In the genomic region with DNA sequence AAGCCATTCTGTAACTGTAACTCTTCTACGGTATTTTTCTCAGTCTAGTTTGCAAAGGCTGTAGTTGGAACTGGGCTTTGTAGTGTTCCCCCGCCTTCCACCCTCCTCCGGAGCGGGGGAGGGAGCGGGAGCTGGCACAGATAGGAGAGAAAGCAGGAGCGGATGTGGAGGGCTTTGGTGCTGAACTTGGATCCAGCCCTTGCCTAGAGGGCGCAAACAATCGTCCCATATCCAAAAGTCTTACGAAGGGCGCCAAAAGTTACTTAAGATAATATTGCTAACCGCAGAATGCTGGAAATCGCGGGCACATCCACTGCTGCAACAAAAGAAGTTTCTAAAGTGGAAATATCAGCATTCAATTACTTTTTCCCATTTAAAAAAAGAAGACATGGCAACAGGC, we compare ENCODE assay signal across 8 mouse cellular contexts. TPM values are rescaled to one million over a fixed set of nuclear protein-coding genes. Genes with fewer than 3 reads are reported as not detected.
DNase-seq lines count a peak whose midpoint lies in the region; ATAC-seq lines count a peak whose summit lies in the region.

No protein-coding gene starts in this region.

- ATAC-seq in embryonic facial prominence, embryonic 12.5 days (ENCODE audit: insufficient number of reproducible peaks, insufficient read depth, low FRiP score, low TSS enrichment): no peak
- no peak for ATAC-seq in heart, embryonic 11.5 days (replicated peaks; ENCODE audit: insufficient number of reproducible peaks, low FRiP score, low TSS enrichment)
- ATAC-seq in kidney, embryonic 14.5 days (ENCODE audit: low FRiP score, low TSS enrichment): no peak
- ATAC-seq in neural tube, embryonic 15.5 days (ENCODE audit: low FRiP score): no peak

- WGBS in embryonic facial prominence, embryonic 12.5 days: under 1% methylated on average over 13 of the region's 13 CpGs
- 0% methylated on average over 13 of the region's 13 CpGs for WGBS in heart, embryonic 11.5 days (ENCODE audit: insufficient replicate concordance)
- WGBS in kidney, embryonic 14.5 days: under 1% methylated on average over 13 of the region's 13 CpGs
- under 1% methylated on average over 13 of the region's 13 CpGs for WGBS in neural tube, embryonic 15.5 days

- peak overlapping the region; percentile 77 for H3K4me2 ChIP-seq in embryonic facial prominence, embryonic 12.5 days (replicated peaks)
- H3K4me2 ChIP-seq in heart, embryonic 11.5 days: peak overlapping the region; percentile 71
- peak overlapping the region; percentile 72 for H3K4me2 ChIP-seq in kidney, embryonic 14.5 days (replicated peaks; ENCODE audit: low read depth, low read length)
- peak overlapping the region; percentile 65 for H3K4me2 ChIP-seq in neural tube, embryonic 15.5 days

- H3K27ac ChIP-seq in embryonic facial prominence, embryonic 12.5 days: peak overlapping the region; percentile 90
- peak overlapping the region; percentile 81 for H3K27ac ChIP-seq in heart, embryonic 11.5 days (ENCODE audit: low read depth, low read length)
- peak overlapping the region; percentile 69 for H3K27ac ChIP-seq in kidney, embryonic 14.5 days (ENCODE audit: low read depth, low read length)
- H3K27ac ChIP-seq in neural tube, embryonic 15.5 days (replicated peaks): peak overlapping the region; percentile 79

- peak overlapping the region; percentile 31 for H3K4me3 ChIP-seq in embryonic facial prominence, embryonic 12.5 days
- peak overlapping the region; percentile 97 for H3K4me3 ChIP-seq in heart, embryonic 11.5 days (ENCODE audit: low read depth, low read length)
- peak overlapping the region; percentile 22 for H3K4me3 ChIP-seq in kidney, embryonic 14.5 days (ENCODE audit: low read length)
- peak overlapping the region; percentile 21 for H3K4me3 ChIP-seq in neural tube, embryonic 15.5 days (replicated peaks)

- peaks cover 22% of the 10 kb centered on the region for H3K4me1 ChIP-seq in embryonic facial prominence, embryonic 12.5 days
- peaks cover 21% of the 10 kb centered on the region for H3K4me1 ChIP-seq in heart, embryonic 11.5 days (ENCODE audit: control insufficient read depth, insufficient read depth, low read length)
- no peaks in the 10 kb centered on the region for H3K4me1 ChIP-seq in kidney, embryonic 14.5 days (ENCODE audit: control insufficient read depth, insufficient read depth, low read length)
- H3K4me1 ChIP-seq in neural tube, embryonic 15.5 days: peaks cover 37% of the 10 kb centered on the region

- no peaks in the 10 kb centered on the region for H3K9me3 ChIP-seq in embryonic facial prominence, embryonic 12.5 days
- H3K9me3 ChIP-seq in heart, embryonic 11.5 days (replicated peaks; ENCODE audit: control insufficient read depth, low read length): no peaks in the 10 kb centered on the region
- no peaks in the 10 kb centered on the region for H3K9me3 ChIP-seq in kidney, embryonic 14.5 days (ENCODE audit: control insufficient read depth, low read length)
- no peaks in the 10 kb centered on the region for H3K9me3 ChIP-seq in neural tube, embryonic 15.5 days (replicated peaks)

- H3K27me3 ChIP-seq in embryonic facial prominence, embryonic 12.5 days: peaks cover 4% of the 10 kb centered on the region; the same call in 1 of the 2 replicates
- no peaks in the 10 kb centered on the region; the same call in 1 of the 2 replicates for H3K27me3 ChIP-seq in heart, embryonic 11.5 days (ENCODE audit: control insufficient read depth, insufficient read depth, low read length)
- peaks cover 13% of the 10 kb centered on the region for H3K27me3 ChIP-seq in kidney, embryonic 14.5 days (ENCODE audit: control insufficient read depth, insufficient read depth, low read length)
- H3K27me3 ChIP-seq in neural tube, embryonic 15.5 days (replicated peaks): peaks cover 4% of the 10 kb centered on the region

- H3K9ac ChIP-seq in embryonic facial prominence, embryonic 12.5 days: peak overlapping the region; percentile 15; the same call in 1 of the 2 replicates
- peak overlapping the region; percentile 99; the same call in 1 of the 2 replicates for H3K9ac ChIP-seq in heart, embryonic 11.5 days (ENCODE audit: low read depth, low read length)
- no peak overlapping the region; the same call in 1 of the 2 replicates for H3K9ac ChIP-seq in kidney, embryonic 14.5 days (ENCODE audit: low read depth, low read length)
- H3K9ac ChIP-seq in neural tube, embryonic 15.5 days (replicated peaks): no peak overlapping the region

- peak; percentile 30 to 37 for DNase-seq in spleen, adult 18-20 months
- no peak for DNase-seq in spleen, postnatal 14 days (ENCODE audit: low spot score in 2 of 2)
- peak; percentile 83 to 85 for DNase-seq in lung, adult 18-20 months
- DNase-seq in urinary bladder, postnatal 36 days (ENCODE audit: low spot score in 2 of 2): peak; percentile 52 to 83

- no peaks in the 10 kb centered on the region for H3K36me3 ChIP-seq in embryonic facial prominence, embryonic 12.5 days
- no peaks in the 10 kb centered on the region for H3K36me3 ChIP-seq in heart, embryonic 11.5 days (ENCODE audit: control insufficient read depth, insufficient read depth, low read length)
- no peaks in the 10 kb centered on the region for H3K36me3 ChIP-seq in kidney, embryonic 14.5 days (ENCODE audit: control insufficient read depth, insufficient read depth, low read length)
- H3K36me3 ChIP-seq in neural tube, embryonic 15.5 days: no peaks in the 10 kb centered on the region

RNA-seq across cellular contexts. Expression of gene Nfia, which starts 2.5 kb away (rescaled TPM):
- polyA plus RNA-seq in embryonic facial prominence, embryonic 12.5 days (2016; fragmentation: Nextera tagmentation; extraction: Ambion mirVana): 51.0 and 51.5 TPM in 2 replicates
- polyA plus RNA-seq in heart, embryonic 11.5 days (2014; fragmentation: Nextera tagmentation; extraction: Ambion mirVana): 27.5 and 33.7 TPM in 2 replicates
- polyA plus RNA-seq in kidney, embryonic 14.5 days (2014; fragmentation: Nextera tagmentation; extraction: Ambion mirVana): 25.9 and 32.1 TPM in 2 replicates
- 36.0 and 38.5 TPM in 2 replicates for polyA plus RNA-seq in neural tube, embryonic 15.5 days (2015; fragmentation: Nextera tagmentation; extraction: Ambion mirVana)

RNA-seq across cellular contexts. Expression of gene E130114P18Rik, which starts 2.8 kb away (rescaled TPM):
- 7.5 and 8.7 TPM in 2 replicates for polyA plus RNA-seq in embryonic facial prominence, embryonic 12.5 days (2016; fragmentation: Nextera tagmentation; extraction: Ambion mirVana)
- polyA plus RNA-seq in heart, embryonic 11.5 days (2014; fragmentation: Nextera tagmentation; extraction: Ambion mirVana): 0.72 and 0.73 TPM in 2 replicates
- polyA plus RNA-seq in kidney, embryonic 14.5 days (2014; fragmentation: Nextera tagmentation; extraction: Ambion mirVana): 0.35 and 0.71 TPM in 2 replicates
- polyA plus RNA-seq in neural tube, embryonic 15.5 days (2015; fragmentation: Nextera tagmentation; extraction: Ambion mirVana): 13.5 and 18.4 TPM in 2 replicates

Comparison
In these comparisons a context has a peak if more than half of its experiments do, and no peak if none do; other contexts are left out.
1. DNase-seq: peak in spleen, adult 18-20 months (2 of 2), lung, adult 18-20 months (2 of 2) and urinary bladder, postnatal 36 days (2 of 2); none in spleen, postnatal 14 days (0 of 2).
2. H3K4me3 ChIP-seq: peak in every context shown above with its lines; median percentile 97 in heart, embryonic 11.5 days; 31 in embryonic facial prominence, embryonic 12.5 days; 22 in kidney, embryonic 14.5 days; 21 in neural tube, embryonic 15.5 days.
3. H3K9ac ChIP-seq: peak in embryonic facial prominence, embryonic 12.5 days (single experiment) and heart, embryonic 11.5 days (single experiment); none in kidney, embryonic 14.5 days (single experiment) and neural tube, embryonic 15.5 days (single experiment).
4. Peak in every context shown above with its lines, with median percentiles within 50 percentile points of each other: H3K27ac ChIP-seq and H3K4me2 ChIP-seq.